Mouse (Mus musculus) bone marrow, adult 2 months (tissue): ENCODE data around the gene Cntn3.

ENCODE experiments used
- CTCF ChIP-seq: fragments of 200-500 bp; IDR thresholded peaks from 2 replicates; pipeline ENCODE4 v1.5.1; 2011; ENCODE audit warnings: low read length, control low read depth; ENCODE audit not compliant: control insufficient read depth, insufficient read depth
- POLR2A ChIP-seq: fragments of 200-500 bp; IDR thresholded peaks from 2 replicates; pipeline ENCODE4 v1.6.1; 2011; ENCODE audit warnings: low read depth, mild to moderate bottlenecking, control low read depth, low read length, borderline replicate concordance; ENCODE audit not compliant: control insufficient read depth

DNA sequence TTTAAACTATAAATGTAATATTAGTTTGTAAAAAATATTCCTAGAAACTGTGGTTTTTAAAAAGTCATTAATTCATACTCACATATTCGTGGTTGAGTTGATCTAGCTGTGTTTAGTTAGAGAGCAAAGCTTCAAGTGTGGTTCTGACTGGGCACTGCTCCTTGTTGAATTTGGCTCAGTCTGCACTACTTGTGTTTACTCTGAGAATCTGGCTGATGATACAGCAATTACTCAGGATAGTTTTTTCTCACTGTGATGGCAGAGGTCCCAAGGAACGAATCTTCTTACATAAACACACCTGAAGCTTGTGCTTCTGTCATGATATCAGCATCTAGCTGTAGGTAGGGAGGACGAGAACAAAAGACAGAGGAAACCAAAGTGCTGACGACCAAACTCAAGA is 16.4 kb upstream of the Cntn3 start:
- TF ChIP-seq CTCF (no peak), POLR2A (no peak)
